Mouse (Mus musculus) E14TG2a.4 (cell line): ENCODE results near the gene Ddx31.

Experiments used
- CTCF ChIP-seq: conservative IDR thresholded peaks from 2 replicates; pipeline ENCODE4 v1.5.1; 2014; ENCODE audit warnings: low read length
- NANOG ChIP-seq: IDR thresholded peaks from 2 replicates; pipeline ENCODE4 v1.6.1; 2014; ENCODE audit warnings: borderline replicate concordance, low read length, mixed read lengths

GRCm38 (mm10) chr2:28855773-28856172, 15.6 kb downstream of the Ddx31 start:
- TF ChIP-seq CTCF (no peak), NANOG (no peak)
